Mouse (Mus musculus) adrenal gland, postnatal 25 days (tissue): Measurements from ENCODE around the gene Ermp1. TPM values are rescaled to one million over a fixed set of nuclear protein-coding genes. Genes with fewer than 3 reads are reported as not detected.

Source experiments
- DNase-seq: peaks from one replicate; pipeline ENCODE4 v3.0.0; 2021; ENCODE audit warnings: mixed read lengths
- total RNA-seq: library from RNA; stranded (reverse); gene quantifications from 2 replicates; pipeline ENCODE4 v1.2.3, GENCODE M21; 2021

Gene Ermp1
- total RNA-seq, 1 experiment from 2014 or later = 55.0 TPM

DNA sequence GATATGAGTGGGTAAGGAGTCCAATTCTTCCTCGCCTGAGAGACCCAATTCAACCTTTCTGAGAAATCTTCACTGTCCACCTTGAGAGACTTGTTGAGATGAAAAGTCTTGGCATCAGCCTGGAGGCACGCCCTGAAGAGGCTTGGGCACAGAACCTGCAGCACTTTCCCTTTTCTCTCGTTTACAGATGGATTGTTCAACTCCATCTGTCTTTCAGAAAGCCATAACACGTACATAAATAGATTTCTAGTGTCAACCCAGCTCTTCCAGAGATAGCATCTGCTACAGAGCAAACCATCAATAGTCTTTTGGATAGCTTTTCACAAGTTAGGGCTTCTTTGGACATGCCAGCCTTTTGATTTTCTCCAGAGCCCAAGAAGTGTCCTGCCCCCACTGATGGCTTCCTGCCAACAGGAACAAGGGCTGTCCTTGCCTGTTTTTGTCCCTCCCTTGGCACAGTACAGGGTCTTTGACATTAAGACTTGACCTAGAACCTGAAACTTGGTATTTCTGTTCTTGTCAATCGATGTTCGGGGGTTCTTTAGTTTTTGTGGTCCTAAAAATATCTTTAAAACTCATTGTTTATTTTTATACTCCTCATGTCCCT is 13.9 kb upstream of the Ermp1 start:
- no peak for DNase-seq

DNA sequence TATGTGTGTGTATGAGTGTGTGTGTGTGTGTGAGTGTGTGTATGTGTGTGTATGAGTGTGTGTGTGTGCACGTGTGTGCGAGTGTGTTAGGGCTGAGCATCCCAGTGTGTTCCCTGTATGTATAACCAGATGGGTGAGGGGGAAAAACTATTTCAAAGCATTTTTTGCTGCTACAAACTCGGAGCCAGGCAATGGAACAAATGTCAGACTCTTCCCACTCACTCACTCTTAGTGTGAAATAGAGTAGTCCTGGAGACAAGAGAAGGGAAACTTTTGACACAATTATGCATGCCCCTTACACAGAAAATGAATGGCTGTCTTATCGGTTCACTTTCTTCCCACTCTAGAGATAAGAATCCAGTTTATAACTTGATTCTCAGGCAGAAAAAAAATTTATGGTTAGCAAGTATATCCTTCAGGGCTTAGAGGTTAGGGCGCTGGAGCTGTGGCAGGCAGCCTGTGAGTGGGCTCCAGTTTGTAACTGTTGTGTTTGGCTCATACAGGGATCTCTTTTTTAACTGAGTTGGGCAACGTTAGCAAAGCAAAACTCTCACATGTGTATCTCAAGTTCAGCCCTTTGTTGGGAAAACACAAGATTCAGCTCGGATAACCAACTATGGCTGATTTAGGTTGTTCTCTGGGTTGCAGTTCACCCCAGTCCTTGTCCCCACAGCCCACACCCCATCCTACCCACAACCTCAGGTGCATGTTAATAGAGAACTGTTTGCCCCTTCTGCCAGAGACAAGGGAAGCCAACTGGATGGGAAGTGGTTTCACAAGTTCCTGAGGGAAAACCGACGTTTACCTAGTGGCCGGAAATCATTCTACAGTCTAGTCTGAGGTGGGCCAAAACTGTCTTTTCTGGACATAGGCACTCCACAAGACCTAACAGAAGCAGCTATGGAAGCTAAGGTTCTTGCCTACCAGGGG is 12.9 kb upstream of the Ermp1 start:
- no peak for DNase-seq

DNA sequence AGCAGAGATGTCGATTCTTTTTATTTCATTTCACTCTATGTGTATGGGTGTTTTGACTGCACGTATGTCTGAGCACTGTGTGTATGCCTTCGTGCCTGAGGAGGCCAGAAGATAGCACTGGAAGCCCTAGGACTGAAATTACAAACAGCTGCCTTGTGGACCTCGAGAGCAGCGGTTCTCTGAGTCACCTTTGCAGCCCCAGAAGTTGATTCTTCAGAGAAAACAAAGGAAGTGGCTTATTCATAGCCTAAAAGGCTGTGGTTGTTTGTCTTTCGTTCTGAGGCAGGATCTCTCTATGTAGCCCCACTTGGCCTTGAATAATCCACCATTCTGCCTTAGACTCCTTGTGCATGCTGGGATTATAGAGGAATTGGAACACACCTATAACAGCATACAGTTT is 11.5 kb upstream of the Ermp1 start:
- no peak for DNase-seq

DNA sequence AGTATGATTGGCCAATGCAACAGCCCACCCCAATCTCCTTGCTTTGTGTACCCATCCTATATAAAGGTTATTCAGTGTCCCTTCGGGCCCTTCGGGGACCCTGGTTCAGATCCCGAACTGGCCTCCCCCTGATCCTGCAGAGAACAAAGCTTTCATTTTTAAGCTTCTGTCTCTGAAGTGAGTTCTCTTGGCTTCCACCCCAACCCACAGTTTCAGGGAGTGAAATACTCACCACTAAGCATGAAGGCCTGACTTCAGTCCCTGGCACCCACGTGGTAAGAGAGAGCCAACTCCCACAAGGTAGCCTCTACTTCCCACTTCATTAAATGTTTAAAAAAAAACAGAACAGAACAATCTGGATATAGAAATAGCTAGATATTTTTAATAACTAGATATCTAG is 10.6 kb upstream of the Ermp1 start:
- no peak for DNase-seq

DNA sequence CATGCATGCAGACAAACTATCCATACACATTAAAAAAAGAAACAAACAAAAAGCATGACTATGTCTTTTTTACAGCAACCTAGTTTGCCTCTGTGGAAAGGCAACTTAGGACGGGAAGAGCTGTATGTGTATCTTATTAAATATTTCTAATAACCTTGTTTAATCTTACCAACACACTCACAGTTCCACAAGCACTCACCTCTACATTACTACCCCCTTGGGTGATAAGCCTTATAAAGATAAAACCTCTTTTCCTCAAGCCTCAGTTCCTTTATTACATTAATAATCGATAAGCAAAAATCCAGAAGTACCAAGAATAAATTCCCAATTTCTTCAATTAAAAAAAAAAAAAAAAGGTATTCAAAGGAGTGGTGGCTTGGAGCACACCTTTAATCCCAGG is 9.3 kb upstream of the Ermp1 start:
- no peak for DNase-seq

DNA sequence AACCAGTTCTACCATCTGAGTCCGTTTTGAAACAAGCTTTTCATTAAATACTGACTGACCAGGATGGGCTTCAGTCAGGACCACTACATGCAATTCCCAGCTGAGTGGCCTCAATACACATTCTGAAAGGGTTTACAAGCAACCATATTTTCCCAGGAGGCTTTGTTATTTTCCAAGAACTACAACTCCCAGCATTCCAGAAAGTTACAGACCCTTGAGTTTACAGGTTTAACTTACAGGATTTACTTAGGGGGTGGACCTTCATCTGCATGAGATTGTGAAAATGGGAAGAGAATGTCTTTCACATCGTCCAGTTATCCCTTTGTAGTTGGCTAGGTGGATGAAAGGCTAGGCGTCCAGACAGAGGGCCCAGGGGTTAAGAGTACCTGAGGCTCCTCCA is 8.8 kb upstream of the Ermp1 start:
- no peak for DNase-seq

DNA sequence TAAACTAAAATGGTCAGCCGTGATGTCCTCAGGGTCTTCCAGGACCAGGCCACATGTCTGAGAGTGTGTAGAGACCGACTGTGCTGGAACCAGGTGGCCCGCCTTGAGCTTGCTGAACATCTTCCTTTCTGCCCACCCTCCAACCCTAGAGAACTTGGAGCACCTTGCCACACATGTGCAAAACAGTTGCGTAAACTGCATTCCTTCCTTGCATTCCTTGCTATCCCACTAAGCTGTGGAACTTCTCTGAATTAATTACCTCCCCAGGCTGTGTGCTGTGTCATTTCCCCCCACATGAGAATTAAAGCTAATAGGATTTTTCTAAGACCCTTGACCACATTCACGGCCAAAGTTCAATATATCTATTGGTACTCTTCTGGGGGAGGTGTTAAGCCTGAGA is 8.4 kb upstream of the Ermp1 start:
- DNase-seq = no peak

DNA sequence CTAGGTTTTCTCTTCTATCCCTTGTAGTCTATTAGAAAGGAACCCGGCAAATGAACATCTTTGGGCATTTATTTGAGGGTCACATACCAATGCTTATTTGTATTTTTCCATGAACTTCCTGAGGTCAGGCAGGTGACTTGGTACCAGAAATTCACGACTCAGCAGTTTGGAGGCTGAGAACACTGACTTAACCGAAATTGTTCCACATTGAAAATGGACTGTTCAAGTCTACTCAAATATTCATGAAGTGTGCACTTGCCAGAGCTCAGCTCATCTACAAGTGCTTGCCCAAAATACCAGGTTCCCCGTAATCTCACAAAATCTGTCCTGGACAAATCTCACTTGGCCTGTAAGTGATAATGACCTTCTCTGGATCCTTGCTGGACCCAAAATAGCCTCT is 7.8 kb upstream of the Ermp1 start:
- DNase-seq = no peak

DNA sequence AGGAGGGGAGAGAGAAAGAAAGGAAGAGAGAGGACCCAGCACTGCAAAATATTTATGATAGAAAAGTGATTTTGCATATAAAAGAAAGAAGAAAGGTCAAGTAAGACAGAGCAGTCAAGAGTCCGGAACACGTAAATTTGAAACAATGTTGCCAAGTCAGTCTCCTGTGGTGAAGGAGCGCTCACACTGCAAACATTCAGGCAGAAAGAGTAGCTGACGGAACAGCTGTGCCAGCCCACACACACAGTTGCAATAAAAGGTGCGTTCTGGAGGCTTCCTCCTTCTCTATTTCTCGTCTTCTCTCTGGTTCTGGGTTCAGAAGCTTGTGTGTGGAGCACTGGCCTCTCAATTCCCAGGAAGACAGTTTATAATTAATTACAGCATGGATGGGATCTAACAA is 6.9 kb upstream of the Ermp1 start:
- no peak for DNase-seq

DNA sequence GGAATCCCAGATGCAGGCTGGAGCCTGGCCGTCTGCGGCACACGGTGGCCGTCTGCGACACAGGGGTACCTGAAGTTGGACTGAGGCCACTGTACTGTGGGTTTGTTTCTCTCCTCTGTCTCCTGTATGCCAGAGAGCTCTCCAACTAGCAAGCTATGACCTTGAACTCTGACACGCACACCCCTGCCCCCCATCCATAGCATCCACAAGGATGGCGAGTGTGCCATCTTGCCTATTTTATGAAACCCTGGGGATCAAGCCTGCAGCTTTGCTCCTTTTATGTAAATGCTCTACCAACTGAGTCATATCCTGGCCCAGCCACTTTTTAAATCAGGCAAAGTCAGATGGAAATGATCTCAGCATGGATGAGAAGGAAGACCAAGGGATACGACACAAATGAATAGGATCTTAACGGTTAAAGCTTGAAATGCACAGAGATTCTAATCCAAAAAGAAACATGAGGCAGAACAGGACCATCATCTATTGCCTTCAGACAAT is 5.6 kb upstream of the Ermp1 start:
- no peak for DNase-seq

DNA sequence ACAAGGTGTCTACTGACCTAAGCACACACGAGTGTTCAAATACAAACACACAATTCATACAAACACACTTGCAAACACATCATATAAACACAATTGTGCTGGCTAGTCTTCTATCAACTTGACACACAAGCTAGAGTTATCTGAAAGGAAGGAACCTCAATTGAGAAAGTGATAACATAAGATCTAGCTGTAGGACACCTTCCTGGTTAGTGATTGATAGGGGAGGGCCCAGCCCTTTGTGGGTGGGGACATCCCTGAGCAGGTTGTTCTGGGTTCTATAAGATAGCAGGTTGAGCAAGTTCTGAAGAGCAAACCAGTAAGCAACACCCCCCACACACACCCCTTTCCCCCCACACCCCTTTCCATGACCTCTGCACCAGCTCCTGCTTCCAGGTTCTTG is 1.5 kb upstream of the Ermp1 start:
- DNase-seq = no peak

DNA sequence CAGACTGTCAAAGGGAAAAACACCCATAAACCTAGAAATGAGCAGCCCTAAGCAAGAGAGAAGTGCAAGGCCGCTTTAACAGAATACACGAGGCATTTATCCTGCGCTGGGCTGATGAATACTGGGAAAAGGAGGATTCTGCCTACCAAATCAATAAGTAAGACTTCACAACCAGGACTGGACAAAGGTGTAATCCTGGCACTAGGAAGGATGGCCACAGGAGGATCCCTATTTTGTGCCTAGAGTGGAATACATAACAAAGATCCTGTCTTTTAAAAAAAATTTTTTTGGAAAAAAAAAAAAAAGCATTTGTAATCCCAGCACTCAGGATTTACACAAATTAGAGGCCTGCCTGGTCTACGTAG is 317 bp upstream of the Ermp1 start:
- no peak for DNase-seq

DNA sequence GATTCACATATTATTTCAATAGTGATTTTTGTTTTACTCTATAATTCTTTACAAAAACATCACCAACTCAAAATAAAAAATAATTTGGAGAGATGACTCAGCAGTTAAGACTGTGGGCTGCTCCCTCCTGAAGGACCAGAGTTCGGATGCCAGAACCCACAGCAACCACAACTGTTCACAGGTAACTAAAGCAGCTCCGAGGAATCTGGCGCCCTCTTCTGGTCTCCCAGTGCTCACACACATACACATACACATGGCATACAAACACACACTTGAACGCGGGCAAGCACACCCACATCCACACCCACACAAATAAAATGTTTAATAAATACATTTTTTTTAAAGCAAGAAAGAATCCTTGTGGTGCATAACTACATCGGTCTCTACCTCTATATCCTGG is 3.5 kb downstream of the Ermp1 start:
- no peak for DNase-seq

DNA sequence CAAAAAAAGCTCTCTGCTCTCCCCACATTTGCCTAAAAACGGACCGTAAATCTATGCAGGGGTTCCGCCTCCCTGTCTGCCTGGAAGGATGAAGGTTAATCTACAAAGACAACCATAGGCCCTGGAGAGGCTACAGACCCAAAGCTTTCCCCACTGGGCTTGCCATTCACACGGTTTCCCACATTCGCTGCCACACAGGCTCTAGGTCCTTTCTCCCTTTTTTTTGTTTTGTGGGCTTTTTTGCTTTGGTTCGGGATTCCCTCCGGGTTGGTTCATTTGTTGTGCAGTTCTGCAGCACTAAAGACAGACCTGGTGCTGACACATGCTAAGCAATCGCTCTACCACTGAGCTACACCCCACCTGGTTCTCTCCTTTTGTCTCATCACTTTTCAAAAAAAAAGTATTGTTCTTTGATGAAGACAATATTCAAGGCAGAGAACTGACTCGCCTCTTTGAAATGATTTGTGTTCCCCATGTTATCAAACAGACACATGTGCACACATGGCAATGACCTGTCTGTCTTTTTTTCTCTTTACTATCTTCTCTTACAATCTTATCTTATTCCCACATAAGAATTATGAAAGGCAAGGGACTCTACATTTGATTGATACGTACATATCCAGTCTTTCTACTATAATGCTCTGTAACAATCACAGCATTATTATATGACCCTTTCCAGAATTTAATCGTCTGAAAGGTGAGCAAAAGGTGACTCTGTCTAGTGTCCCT is 4.9 kb downstream of the Ermp1 start:
- DNase-seq = no peak

DNA sequence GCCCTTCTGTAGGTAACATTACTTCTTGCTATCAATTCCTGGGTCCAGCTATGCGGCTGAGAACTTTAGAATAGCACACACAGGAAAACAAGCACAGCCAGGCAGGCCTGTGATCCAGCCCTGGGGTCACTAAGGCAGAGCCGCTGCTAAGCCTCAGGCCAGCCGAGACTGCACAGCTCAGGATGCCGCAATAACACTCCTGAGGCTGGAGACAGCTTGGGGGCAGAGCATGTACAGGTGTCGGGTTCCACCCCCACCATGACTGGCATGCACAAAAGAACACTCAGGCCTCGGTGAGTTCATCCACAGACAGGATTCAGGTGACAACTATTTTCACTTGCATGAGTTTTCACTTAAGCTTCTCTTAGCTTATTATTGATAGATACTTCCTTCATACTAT is 6.0 kb downstream of the Ermp1 start:
- no peak for DNase-seq

DNA sequence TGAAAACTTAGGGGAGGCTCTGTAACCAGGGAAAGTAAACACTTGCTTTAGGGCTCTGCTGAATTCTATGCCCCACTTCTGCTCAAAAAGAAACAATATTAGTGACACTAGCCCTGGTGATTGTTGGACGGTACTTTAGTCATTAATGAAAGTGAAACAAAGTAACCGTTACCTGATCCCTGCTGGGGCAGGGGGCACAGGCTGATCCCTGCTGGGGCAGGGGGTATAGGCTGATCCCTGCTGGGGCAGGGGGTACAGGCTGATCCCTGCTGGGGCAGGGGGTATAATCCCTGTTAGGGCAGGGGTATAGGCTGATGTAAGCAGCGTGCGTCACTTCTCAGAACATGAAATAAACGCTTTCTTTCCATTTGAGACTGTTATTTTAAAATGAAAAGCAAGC is 6.7 kb downstream of the Ermp1 start:
- no peak for DNase-seq

DNA sequence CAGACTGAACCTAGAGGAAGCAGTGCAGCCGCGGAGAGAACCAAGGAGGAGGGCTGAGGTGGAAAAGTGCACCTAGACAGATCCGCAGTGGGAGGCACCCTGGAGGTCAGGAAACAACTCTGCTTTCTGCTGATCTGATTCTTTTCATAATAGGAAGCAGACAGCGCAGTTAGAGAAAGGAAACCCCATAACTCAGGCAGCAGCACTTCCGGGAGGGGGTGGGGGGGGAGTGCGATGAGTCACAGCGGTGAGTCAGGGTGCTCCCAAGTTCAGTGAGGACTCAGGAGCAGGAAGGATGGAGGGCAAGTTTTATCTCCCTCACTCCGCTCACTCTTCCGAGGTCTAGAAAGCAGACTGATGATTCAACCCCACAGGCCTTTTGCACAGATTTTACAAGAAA is 7.2 kb downstream of the Ermp1 start:
- DNase-seq = peak; percentile 28

DNA sequence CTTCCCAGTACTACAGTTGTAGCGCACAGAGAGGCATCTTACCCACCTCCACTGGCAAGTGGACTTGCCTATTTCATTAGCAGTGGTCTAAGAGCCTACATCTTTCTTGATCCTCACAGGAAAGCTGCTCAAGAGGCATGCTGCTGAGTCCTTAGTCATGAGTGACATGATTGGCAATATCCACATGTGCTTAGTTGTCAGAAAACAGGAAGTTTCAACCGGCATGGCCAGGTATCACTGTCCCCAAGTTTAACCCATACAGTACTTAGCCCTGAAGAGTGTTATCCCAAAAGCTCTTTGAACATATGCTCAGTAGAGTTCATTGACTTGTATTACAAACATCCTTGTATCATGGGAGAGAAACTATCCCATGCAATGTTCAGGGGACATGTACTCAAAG is 36.1 kb downstream of the Ermp1 start:
- DNase-seq = no peak

DNA sequence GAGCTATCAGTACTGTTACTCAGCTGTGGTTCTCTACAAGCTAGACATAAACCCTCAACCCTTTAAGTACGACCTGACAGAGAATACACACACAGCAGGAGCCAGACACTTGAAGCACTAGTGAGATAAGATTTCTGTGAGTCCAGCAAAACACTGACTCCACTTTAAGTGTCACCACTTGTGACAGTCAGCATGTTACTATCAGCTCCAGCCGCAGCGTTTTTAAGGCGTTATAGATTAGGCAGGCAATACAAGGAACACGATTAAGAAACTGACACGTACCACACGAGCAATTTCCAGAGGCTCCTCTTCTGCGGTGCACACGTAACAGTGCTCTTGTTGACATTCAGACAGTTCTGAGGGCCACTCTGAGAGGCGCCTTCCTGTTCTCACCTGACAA is 37.3 kb downstream of the Ermp1 start:
- no peak for DNase-seq

DNA sequence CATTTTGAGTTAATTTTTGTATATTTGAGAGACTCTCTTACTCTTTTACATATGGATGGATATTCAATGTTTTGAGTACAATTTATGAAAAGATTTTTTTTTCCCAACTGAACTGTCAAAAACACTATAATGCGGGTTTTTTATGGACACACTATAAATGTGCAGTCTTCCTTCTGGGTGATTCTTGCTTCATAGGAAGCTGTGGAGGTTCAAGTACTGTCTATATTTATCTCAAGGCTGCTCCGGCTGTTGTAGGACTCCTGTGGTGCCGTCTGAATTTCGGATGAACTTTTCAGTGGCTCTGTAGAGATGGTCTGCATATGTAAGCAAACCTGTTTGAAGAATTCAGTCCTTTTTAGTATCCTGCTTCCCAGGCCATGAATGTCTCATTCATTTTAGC is 40.0 kb downstream of the Ermp1 start:
- no peak for DNase-seq

DNA sequence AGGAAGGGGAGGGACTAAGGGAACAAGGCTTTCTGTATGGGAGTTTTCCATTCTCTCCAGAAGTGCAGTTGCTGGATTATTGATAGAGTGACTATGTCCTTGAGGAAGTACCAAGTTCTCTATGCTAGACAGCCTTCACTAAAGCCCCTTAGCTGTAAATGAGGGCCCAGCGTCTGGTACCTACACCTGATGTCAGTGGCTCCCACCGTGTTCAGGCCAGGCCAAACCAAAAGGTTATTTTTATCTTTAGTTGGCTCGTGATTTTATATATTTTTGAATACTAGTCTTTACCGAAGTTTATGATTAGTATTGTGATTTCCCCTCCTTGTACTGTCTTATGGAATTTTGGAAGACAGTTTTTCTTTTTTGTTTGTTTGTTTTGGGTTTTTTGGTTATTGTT is 40.7 kb downstream of the Ermp1 start:
- DNase-seq = no peak

DNA sequence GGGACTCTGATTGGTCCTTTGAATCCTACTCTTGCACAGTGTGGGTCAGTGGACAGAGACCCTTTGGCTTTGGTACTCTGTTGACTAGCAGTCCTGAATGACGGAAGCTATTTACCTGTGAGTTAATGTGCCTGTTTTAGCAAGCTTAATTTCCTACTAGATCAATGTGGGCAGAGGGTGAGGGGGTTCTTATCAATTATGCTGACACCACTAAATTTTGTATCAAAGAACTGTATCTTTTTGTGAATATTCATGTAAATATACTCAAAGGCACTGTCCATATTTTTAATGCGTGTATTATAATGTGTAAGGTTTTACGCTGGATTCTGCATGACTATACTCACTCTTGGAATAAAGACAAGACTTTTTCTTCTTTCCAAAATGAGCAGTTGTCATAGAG is 43.6 kb downstream of the Ermp1 start:
- no peak for DNase-seq
